Mouse (Mus musculus) gastrocnemius, postnatal 36 days (tissue): Measurements from ENCODE around the gene Car10. TPM values are rescaled to one million over a fixed set of nuclear protein-coding genes. Genes with fewer than 3 reads are reported as not detected.

Experiments
- DNase-seq, 2 experiments: peaks; one replicate each; pipeline ENCODE4 v3.0.0; 2022
- intact Hi-C: fragments of 180-260 bp; cut with DNase I; formaldehyde crosslinking; loops from one replicate; pipeline ENCODE4 v1.15.1; 2025
- total RNA-seq, 2 experiments: library from RNA; stranded (reverse); gene quantifications; 2 replicates each; pipeline ENCODE4 v1.2.3; 2021

Gene Car10
- total RNA-seq, 2 experiments from 2014 or later: not detected

DNA sequence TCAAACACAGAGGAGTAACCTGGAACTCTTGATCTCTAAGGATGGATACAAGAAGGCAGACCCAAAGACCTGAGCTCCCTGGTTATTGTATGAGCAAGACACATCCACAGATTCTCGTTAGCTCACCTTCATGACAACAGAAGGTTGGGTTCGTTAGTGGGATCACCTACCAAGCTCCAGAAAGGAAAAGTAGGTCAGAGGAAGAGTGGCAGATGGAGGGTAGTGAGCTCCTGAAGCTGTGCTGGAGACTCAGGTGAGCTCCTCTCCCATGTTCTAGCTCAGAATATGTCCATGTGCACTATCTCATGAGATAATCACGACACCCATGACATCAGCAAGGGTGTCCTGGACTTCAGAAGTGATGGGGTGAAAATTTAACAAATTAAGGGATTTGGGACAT, 57.1 kb downstream of the Car10 start:
- no peak for DNase-seq
- intact Hi-C loops: no loop called here

DNA sequence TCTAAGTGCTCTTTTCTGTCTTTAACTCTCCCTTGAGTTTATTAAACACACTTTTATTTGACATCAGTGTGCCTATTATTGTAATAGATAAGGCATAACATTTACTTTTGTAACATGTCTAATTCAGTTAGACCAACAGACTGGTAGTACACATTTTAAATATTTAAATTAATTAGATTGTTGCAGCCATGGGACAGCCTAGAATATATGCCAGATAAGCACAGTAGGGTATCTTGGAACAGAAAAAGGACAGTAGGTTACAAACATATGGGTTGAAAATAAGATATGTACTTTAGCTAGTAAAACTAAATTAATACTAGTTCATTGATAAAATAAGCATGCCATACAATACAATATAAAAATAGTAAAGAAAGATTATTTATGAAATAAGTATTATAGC, 74.6 kb downstream of the Car10 start:
- intact Hi-C loops: no loop called here
- no peak for DNase-seq

DNA sequence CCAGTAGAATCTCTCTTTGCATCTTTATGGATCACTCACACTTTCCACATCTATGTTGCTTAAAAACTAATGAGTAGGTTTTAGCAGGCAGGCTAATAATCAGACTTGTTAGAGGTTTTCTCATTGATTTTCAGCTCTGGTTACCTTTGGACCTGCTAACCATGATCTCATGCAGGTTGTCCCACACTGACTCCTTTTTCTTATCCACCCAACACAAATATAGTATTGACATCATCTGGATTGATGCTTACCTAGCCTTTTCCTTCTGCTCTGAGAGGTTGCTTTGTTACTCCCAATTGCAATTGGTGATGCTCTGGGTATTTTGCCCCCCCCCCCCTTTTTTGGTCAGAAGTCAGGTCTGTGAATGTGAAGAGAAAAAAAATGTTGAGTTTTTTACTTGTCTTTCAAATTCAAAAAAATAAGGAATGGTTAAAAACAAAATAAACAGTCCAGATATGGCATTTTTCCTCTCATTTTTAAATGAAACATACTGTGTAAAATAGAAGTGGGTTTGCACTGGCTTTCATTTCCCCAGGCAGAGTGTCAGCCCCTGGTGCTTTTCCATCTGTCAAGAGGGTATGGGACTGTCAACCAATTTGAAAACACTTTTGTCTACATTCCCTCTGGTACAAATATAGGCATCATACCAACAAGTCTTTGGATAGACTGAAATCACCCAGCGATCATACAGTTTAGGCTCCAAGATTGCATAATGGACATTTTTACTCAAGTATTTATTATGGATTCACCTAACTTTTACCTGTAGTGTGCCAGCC, 75.9 kb downstream of the Car10 start:
- intact Hi-C loops: no loop called here
- no peak for DNase-seq

DNA sequence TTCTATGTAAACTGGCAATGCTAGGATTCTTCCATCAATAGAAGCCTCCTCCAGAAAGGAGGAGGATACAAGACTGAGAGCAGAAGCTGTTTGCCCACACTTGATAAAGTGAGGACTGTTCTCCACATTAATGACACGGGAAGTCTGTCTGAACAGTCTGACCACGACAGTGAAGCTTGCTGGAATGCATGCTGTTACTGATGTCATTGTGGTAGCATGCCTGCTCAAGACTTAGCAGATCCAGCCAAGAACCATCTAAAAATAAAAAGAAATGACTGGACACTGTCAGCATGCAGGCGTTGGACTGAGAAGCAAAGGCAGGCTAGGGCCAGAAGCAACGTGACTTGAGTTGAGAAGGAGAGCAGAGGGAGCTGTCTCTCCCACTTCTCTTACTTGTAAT, 87.6 kb downstream of the Car10 start:
- DNase-seq: no peak
- intact Hi-C loops: no loop called here

DNA sequence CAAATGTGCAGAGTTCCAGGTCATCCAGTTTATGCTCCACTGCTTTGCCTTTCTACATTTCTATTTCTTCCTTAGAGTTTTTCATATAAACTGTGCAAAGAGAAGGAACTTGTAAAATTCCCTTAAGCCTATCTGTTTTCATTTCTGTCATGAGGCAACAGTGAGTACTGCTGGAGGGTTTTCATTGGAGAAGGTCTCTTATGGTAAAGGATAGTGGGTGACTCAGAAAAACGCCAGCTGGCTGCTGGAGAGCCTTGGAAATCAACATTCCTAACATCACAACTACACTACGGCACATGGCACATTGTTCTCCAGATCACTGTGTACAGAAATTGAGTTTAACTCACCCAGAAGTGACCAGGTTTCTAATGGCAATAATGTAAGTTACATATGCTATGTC, 88.3 kb downstream of the Car10 start:
- DNase-seq: no peak
- intact Hi-C loops: no loop called here

DNA sequence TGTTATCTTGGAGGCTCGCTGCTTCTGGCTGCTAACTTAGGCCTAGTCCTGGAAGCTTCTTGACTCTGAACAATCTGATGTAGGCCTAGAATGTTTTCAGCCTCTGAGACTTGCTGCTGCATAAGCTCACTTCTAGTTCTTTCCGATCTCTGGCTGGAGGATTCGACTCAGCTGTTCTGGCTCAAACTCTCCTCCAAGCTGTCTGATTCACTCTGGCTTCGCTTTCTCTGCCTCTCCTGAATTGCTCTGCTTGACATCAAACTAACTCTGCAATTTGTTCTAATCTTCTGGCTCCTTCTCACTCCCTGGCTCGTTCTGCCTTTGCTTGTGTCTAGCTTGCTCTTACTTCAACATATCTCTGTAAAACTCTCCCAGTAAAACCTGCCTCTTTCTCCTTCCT, 90.8 kb downstream of the Car10 start:
- intact Hi-C loops: no loop called here
- DNase-seq: no peak

DNA sequence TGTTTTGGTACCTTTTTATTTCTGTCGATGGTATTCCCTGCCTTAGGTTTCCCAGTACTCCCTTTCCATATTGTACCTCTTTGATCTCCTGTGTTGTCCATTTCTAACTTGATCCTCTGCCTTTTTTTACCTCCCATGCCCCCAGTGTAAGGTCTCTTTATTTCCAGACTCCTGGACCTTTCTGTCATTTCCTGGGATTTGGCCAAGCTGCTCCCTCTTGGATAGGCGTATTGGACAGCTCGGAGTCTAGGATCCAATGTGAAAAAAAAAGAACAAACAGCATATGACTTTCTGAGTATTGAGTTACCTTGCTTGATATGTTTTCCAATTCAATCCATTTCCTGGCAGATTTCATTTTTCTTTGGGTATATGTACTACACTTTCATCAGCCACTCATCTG, 102.2 kb downstream of the Car10 start:
- intact Hi-C loops: no loop called here
- no peak for DNase-seq

DNA sequence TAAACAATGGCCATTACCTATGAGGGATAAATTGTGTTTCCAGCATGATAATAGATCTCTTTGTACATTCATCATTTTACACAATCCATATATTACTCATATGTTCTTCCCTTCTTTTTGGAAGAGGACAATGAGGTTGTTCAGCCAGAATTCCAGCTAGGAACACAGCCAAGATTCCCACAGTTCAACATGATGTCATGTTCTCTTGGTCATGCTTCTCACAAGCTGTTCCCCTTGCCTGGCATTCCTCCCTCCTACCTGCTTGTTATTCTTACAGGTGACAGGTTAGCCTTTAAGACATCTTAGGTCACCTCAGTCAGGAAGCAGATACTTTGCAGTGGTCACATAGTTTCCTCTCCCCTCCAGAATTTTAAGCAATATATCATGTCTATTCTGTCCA, 119.6 kb downstream of the Car10 start:
- no peak for DNase-seq
- intact Hi-C loops: no loop called here

DNA sequence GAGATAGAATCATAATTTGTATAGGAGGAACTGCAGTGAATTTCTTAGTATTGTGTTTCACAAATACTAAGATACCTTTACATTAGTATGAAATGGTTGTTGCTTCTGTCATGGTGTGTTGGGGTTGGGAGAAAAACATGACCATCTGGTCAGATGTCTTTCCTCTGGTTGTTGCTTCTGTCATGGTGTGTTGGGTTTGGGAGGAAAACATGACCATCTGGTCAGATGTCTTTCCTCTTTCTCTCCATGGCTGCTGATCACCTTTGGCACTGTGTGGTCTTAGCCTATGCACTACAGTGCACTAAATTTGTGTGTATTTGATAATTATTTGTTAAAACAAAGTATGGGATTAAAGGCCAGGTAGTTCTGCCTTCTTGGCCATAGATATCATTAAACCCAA, 132.2 kb downstream of the Car10 start:
- intact Hi-C loops: no loop called here
- no peak for DNase-seq

DNA sequence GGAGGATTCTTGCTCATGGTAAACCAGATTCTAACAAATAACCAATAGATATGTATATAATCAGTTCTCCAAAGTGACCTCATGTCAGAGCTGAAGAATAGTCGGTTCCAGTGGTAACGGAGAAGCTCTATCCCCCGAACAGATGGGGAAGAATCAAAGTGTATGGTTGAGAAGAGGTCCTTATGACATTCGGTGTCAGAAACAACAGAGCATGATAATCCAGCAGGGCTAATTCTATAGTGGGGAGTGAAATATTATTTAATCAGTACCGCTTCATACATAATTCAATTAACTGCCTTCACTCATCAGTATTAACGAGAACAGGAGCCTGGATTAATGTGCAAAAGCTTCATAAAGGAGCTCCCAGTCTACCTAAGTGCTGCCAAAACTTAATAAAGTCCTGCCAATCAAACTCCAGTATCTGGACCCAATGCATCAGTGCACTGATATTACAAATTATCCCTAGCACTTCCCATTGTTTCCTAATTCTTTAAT, 152.0 kb downstream of the Car10 start:
- intact Hi-C loops: no loop called here
- no peak for DNase-seq

DNA sequence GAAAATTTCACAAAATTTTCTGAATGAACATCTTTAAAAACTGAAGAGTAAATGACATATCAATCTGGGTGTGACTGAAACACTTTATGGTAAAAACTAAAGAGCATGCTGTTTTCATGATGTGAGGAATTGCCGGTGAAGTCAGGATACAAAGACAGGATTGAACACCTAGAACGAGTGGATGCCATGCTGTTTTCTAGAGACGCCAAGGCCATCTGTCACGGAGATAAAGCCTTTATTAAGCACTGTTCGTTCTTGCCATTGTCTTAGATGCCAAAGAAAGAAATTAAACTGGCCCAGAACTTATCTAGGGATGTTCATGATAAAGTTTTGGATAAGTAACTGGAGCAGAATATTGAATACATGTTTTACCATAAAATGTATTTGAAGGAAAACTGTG, 153.9 kb downstream of the Car10 start:
- no peak for DNase-seq
- intact Hi-C loops: no loop called here

DNA sequence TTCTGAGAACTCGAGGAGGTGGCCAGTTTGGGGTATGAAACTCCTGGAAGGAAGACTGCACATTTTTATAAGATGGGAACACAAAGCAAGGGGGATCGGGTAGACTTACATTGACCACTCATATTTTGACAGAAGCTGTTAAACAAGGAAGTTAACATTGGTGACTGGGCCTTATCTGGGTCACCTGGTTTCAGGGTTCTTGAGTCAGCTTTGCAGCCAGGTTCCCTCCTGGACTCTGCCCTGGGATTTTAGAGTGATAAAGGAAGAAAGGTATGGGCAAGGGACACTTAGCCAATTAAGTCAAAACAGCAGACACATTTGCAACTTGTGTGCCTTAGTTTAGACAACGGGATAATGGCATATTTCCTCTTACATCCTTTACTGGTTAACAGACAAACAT, 166.2 kb downstream of the Car10 start:
- intact Hi-C loops: no loop called here
- DNase-seq: no peak

DNA sequence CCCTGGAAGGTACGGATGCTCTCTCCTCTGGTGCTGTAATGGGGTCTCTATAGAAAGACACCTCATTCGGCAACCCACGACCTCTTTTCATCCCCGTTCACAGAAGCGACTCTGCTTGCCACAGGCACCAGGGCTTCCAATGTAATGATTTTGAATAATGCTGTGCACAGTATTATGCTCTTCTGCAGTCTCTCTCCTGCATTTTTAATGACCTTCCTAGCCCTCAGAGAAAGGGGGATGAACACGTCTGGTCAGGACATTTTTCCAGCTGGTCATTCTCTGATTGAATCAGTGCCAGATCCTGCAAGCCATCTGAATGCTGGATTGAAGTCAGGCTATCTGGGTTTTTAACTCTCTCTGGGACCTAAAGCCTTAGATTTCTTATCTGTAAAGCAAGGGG, 174.2 kb downstream of the Car10 start:
- DNase-seq: no peak
- intact Hi-C loops: no loop called here

DNA sequence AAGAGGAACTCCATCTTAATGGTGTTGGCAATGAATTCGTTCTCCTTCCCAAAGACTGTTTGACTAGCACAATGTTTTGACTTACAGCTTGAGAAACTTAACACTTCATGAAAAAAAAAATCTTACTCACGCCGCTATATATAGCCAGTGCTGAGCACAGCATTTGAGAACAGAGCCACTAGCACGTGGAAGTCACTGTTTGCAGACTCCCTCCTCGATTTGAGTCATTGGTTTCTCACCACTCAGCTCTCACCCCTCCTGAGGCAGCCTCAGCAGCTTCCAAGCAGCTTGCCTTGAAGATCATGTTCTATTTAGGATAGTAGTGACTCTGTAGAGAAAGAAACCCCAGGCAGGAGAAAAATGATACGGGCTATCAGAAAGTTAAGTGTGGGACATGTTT, 176.1 kb downstream of the Car10 start:
- DNase-seq: no peak
- intact Hi-C loops: no loop called here

DNA sequence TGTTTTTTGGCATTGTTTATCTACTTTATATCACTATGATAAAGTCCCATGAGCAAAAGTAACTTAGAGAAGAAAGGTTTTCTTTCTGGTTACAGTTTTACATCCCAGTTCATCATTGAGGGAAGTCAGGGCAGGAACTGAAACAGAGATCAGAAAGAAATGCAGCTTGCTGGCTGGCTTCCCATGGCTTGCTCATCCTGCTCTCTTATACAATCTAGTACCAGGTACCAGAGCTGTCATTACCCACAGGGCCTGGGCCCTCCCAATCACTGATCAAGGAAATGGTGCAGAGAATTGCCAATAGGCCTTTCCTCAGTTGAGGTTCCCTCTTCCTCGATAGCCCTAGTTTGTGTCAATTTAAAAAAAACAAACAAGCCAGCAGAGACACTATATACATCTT, 195.8 kb downstream of the Car10 start:
- intact Hi-C loops: no loop called here
- DNase-seq: no peak

DNA sequence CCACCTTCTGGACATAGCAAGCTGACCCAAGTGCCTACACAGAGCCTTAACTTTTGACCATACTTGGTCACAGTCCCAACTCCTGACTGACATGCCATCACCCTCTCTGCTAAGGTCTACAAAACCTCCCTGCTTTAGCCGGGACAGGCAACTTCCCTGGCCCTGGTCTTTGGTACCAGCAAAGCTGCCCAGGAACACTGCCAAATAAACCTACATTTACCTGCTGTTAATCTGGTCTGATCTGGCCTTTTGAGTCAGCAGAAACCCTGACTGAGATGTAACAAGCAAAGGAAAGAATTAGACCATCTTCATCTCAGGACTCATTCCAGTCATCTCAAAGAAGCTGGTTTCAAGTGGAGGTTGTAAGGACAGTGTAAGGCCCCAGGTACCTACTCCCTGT, 212.2 kb downstream of the Car10 start:
- DNase-seq: no peak
- intact Hi-C loops: no loop called here

DNA sequence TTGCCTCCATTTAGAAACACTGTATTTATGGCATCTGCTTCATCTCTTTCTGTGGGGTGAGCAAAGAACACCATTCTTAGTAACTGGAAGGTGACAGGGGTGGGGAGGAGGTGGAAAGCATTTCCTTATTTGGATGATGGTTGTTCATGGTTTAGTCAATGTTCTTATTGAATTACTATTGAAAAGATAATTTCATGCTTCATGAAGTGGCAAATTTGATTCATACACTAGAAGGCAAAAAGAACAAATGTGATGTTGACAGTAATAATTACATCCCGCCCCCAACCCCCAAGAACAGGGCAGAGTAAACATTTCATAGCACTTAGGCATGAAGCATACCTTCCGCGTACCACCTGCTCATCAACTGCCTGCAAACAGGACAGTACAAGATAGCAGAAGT, 239.9 kb downstream of the Car10 start:
- DNase-seq: no peak
- intact Hi-C loops: no loop called here

DNA sequence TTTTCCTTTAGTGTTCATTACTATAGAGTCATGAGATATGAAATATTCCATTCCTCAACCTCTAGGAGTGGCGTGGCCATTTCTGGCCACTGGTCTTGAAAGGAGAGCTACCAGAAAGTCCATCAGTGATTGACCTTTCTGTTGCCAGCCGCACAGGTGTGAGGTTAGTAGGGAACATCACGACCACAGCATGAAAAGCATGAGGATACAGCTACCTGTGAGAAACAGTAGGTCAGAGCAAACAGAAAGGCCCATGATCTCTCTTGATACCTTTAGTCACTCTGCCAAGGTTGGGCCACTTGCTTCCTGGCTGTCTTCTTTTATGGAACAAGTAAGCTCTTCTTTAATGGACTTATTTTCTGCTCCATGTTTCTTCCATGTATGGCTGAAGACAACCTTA, 246.1 kb downstream of the Car10 start:
- intact Hi-C loops: no loop called here
- no peak for DNase-seq

DNA sequence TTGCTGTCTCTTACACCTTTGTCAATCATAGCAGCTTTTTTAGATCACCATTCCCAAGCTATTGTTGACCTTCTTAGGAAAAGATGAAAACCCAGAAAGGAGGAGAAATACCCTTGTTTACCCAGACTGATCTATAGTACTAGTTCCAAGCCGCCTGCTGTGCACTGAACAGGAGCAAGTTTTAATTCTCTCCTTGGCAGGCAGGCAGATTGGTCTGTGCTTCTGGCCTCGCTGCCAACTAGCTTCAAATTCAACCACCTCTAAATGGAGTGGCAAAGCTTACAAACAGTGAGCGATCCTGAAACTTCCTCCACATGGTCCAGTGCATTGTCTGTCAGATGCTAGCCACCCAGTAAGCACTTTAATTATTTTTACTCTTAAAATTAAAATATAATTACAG, 247.0 kb downstream of the Car10 start:
- no peak for DNase-seq
- intact Hi-C loops: no loop called here

DNA sequence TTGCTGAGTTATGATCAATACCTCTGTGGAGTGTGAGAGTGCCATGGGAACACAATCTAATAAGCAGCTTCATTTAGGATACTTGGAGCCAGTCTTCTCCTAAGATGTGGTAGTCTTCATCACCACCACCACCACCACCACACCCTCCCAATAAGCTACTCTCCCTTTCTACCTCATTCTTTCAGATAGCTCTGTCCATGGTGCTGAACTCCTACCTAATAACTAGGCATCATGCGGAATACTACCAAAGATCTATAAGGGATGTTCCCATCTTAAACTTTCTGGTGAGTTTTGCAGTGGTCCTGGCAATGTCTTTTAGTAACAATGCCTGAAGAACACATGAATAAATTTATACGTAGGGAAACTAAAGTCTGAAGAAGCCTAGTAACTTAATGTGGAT, 263.7 kb downstream of the Car10 start:
- no peak for DNase-seq
- intact Hi-C loops: no loop called here

DNA sequence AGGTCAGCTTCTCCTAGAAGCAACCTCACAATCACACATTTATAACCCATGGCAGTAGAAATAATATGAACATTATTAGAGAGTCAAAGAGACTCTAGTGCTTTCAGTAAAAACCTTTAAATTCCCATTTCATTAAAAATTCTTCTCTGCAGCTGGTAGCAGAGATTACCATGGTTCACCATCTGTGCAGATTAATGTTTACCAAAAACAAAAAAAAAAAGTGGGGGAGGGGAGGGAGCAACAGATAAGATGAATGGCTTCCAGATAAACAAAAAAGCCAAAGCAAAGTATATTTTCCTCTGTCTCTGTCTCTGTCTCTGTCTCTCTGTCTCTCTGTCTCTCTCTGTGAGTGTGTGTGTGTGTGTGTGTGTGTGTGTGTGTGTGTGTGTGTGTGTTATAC, 266.3 kb downstream of the Car10 start:
- DNase-seq: no peak
- intact Hi-C loops: no loop called here

DNA sequence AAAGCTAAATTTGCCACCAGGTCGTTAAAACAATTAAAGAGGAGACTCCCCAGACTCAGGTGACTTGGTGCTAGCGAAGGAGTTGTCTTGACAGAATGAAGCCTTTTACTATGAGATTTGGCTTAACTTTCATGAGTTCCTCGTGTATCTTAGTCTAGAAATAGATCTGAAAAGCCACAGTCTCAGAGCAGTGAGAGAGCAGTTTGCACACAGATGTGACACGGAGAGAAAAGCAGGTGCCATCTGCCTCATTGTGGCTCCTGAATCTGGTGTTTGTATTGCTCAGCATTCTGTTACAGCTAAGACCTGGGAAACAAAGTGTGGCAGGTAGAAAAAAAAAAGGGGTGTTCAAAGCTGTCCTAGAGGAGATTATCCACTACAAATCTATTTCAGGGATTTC, 269.4 kb downstream of the Car10 start:
- no peak for DNase-seq
- intact Hi-C loops: no loop called here

DNA sequence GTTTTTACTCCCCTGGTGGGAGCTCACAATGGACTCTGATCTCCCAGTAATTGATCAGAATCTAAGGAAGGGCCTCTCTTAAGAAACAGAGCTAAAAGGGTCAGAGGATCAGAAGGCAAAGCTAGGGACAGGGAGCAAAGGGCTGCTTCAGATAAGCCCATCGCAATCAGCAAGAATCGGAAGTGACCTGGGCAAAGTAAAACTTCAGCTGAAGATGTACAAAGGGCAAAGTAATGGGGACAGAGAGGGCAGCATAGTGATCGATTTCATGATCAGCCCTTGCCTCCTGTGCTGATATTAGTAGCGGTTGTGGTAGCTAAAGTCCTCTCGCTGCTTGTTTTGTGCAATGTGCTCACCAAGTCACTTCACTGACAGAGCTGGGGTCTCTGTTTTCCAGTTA, 269.9 kb downstream of the Car10 start:
- no peak for DNase-seq

More for the DNA sequence above, 269.9 kb downstream of the Car10 start:
- intact Hi-C loops: no loop called here
